In the genomic region with DNA sequence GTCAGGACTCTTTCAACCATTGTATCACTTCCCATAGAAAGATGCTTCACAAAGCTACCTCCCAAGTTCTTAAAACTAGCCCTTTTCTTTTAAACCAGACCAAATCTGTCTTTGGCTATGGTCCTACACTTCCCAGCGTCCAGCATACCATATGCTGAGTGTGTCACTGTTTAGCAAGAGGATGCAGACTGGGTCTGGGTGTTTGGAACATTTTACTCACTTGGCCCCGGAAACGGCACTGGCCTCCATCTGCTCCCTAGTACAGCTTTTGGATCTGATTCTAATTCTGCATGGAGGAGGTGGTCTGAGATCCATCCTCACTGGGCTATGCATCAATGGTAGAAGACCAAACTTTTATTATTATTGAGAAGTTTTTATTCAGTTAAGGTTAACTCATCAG, we compare ENCODE assay signal across 15 mouse cellular contexts.
A peak's percentile ranks its signal among the peaks of the same experiment; 100 is the strongest.
DNase-seq lines count a peak whose midpoint lies in the region; TF ChIP-seq lines count a peak whose summit lies in the region.
"Had no signal": no experiment of that assay in that cellular context is flagged by ENCODE, and none has a peak within 500 bp of the region (broad histone marks: within the 10 kb centered on the region; RNA-seq: fewer than 3 reads in every experiment).

No protein-coding gene starts in this region.

- peak; percentile 4 to 12 for DNase-seq in left cerebral cortex, postnatal 14 days (ENCODE audit: low spot score in 2 of 2)
- no peak for DNase-seq in left cerebral cortex, adult 8-10 months (ENCODE audit: low spot score in 2 of 2)
- DNase-seq in cerebellum, adult 11 months: peak; percentile 81
- DNase-seq in cerebellum, adult 2 months: peak; percentile 85 to 95
- peak; percentile 82 to 89 for DNase-seq in cerebellum, postnatal 36 days
- DNase-seq in kidney, postnatal 36 days: no peak
- no peak for DNase-seq in gastrocnemius, postnatal 14 days
- DNase-seq: adrenal gland, adult 2 months; heart, postnatal 10 days; kidney, adult 8-10 months; kidney, postnatal 14 days; lung, postnatal 4 days had no signal

- 4% methylated on average over 3 of the region's 3 CpGs for WGBS in cerebellum, adult 2 months

- no peak for TF ChIP-seq POLR2A in cerebellum, adult 2 months (IDR thresholded peaks at IDR 0.05; ENCODE audit: borderline replicate concordance, insufficient read depth, low read length)

- H3K4me1 ChIP-seq in cerebellum, adult 2 months (ENCODE audit: control insufficient read depth, insufficient read depth, low read length): peaks cover 3% of the 10 kb centered on the region; the same call in 1 of the 2 replicates
- H3K4me1 ChIP-seq: embryonic facial prominence, embryonic 15.5 days; lung, embryonic 15.5 days had no signal

- intact Hi-C loops in left cerebral cortex, postnatal 14 days (cut with DNase I): no loop called here
- intact Hi-C loops in gastrocnemius, postnatal 14 days (cut with DNase I; ENCODE audit: low total_unique reads): no loop called here

- H3K27me3 ChIP-seq in cerebellum, adult 2 months (ENCODE audit: control insufficient read depth, insufficient read depth, low read length): no peaks in the 10 kb centered on the region
- H3K27me3 ChIP-seq: embryonic facial prominence, embryonic 15.5 days; lung, embryonic 15.5 days had no signal

- no peak overlapping the region for H3K27ac ChIP-seq in cerebellum, adult 2 months (ENCODE audit: insufficient read depth, low read length)
- H3K27ac ChIP-seq: embryonic facial prominence, embryonic 15.5 days; liver, embryonic 14.5 days; lung, embryonic 15.5 days had no signal

- no peak for TF ChIP-seq CTCF in cerebellum, adult 2 months (IDR thresholded peaks at IDR 0.05; ENCODE audit: borderline replicate concordance, insufficient read depth, low read depth, low read length)

- H3K4me3 ChIP-seq in cerebellum, adult 2 months (replicated peaks; ENCODE audit: insufficient read depth, low read depth, low read length): no peak overlapping the region
- H3K4me3 ChIP-seq: embryonic facial prominence, embryonic 15.5 days; lung, embryonic 15.5 days had no signal

Comparison
In these comparisons a context has a peak if more than half of its experiments do, and no peak if none do; other contexts are left out.
1. DNase-seq: peak in left cerebral cortex, postnatal 14 days (2 of 2), cerebellum, adult 11 months (single experiment), cerebellum, adult 2 months (2 of 2) and cerebellum, postnatal 36 days (2 of 2); none in left cerebral cortex, adult 8-10 months (0 of 2), kidney, postnatal 36 days (0 of 2) and gastrocnemius, postnatal 14 days (single experiment).